Mouse (Mus musculus): ENCODE measurements around the gene Pabpc4. TPM values are rescaled to one million over a fixed set of nuclear protein-coding genes. Genes with fewer than 3 reads are reported as not detected.
A peak's percentile ranks its signal among the peaks of the same experiment; 100 is the strongest.
"Not testable (repeated sequence)": the region's sequence is repeated elsewhere in the genome, so short reads cannot be mapped to it uniquely, and the experiment has no call there.

The Pabpc4 gene
- polyA plus RNA-seq, 1 experiment from 2014 or later, result 30.2 TPM

DNA sequence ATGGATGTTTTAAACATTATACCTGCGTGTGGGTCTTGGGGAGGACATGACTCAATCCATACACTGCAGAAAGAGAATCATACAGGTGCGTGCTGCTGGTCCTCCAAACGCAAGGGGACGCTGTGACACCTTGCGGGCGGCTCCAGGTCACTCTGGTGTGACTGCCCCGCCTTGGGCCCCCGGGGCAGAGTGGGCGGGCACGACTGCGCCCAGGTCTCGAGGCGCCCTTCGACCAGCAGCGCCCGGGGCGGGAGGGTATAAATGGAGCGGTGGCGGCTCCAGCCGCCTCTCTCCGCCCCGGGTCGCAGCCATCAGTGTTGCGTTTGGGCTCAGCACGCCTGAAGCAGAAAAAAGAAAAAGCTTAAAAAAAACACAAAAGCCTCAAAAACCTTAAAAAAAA lies 20.3 kb downstream of the Pabpc4 start:
- Histone ChIP-seq H3K4me2 (ENCODE audit: low read depth, low read length) (peak overlapping the region; percentile 90), H3K27me3 (ENCODE audit: control insufficient read depth, insufficient read depth, low read length) (no peaks in the 10 kb centered on the region), H3K36me3 (ENCODE audit: control insufficient read depth, insufficient read depth, low read length) (peaks cover under 1% of the 10 kb centered on the region; the same call in 1 of the 2 replicates), H3K27ac (ENCODE audit: low read depth, low read length) (no peak overlapping the region), H3K4me3 (ENCODE audit: low read depth, low read length) (peak overlapping the region; percentile 56), H3K4me1 (ENCODE audit: control insufficient read depth, insufficient read depth, low read length) (peaks cover 25% of the 10 kb centered on the region), H3K9ac (replicated peaks; ENCODE audit: low read depth, low read length) (peak overlapping the region; percentile 54), H3K9me3 (ENCODE audit: control insufficient read depth, low read length) (no peaks in the 10 kb centered on the region)
- under 1% methylated on average over 25 of the region's 25 CpGs for WGBS
- peak; percentile 94 for ATAC-seq (ENCODE audit: low read depth)

DNA sequence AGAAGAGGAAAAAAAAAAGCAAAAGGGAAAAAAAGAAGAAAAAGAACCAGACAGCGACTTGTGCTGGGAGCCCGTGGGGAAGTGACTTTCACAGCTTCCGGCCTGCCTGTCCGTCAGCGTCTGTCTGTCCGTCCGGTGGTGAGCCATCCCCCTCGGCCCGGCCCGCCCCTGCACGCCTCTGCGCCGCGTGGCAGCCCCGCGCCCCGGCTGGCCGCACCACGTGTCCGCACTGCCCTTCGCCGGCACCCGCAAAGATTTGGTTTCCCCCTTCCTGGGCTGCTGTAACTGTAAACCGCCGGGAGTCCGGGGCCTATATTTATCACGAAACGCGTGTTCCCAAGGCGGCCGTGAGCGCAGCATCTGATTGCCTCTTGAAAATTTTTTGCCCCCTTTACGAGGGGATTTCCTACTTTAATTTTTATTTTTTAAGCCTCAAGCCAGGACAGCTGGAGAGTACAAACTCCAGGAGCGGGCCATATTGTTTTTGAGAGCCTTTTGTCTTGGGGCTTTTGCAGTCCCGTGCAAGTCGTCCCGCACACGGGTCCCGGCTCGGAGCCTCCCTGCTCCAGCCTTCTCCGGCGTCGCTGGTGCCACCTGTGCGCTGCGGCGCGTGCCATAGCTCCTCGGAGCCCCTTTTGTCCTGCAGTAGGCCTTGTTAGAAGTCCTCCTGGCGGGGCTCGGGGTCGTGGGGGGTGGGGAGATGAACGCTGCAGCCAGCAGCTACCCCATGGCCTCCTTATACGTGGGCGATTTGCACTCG lies 20.9 kb downstream of the Pabpc4 start:
- Histone ChIP-seq H3K4me2 (ENCODE audit: low read depth, low read length) (peak overlapping the region; percentile 90), H3K9ac (replicated peaks; ENCODE audit: low read depth, low read length) (peak overlapping the region; percentile 54), H3K4me1 (ENCODE audit: control insufficient read depth, insufficient read depth, low read length) (peaks cover 25% of the 10 kb centered on the region), H3K4me3 (ENCODE audit: low read depth, low read length) (peak overlapping the region; percentile 56)
- under 1% methylated on average over 39 of the region's 55 CpGs for WGBS
- not testable (repeated sequence) for H3K36me3 ChIP-seq (ENCODE audit: control insufficient read depth, insufficient read depth, low read length); H3K27me3 ChIP-seq (ENCODE audit: control insufficient read depth, insufficient read depth, low read length); H3K27ac ChIP-seq (ENCODE audit: low read depth, low read length); H3K9me3 ChIP-seq (ENCODE audit: control insufficient read depth, low read length)
- peak; percentile 68 for ATAC-seq (ENCODE audit: low read depth)

DNA sequence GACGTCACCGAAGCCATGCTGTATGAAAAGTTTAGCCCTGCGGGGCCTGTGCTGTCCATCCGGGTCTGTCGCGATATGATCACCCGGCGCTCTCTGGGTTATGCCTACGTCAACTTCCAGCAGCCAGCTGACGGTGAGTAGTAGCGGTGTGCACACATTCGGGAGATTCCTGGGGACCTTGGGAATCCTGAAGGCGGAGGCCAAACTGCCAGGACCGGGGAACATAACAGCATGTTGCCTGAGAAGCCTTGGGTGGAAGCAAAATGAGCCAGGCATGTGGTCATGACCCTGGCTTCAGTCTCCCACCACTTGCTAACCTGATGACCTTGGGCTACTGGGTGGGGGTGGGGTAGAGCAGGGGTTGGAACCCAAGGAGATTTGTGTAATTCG lies 21.5 kb downstream of the Pabpc4 start:
- H3K27ac ChIP-seq (ENCODE audit: low read depth, low read length); H3K9me3 ChIP-seq (ENCODE audit: control insufficient read depth, low read length); H3K36me3 ChIP-seq (ENCODE audit: control insufficient read depth, insufficient read depth, low read length); H3K27me3 ChIP-seq (ENCODE audit: control insufficient read depth, insufficient read depth, low read length): not testable (repeated sequence)
- Histone ChIP-seq H3K9ac (replicated peaks; ENCODE audit: low read depth, low read length) (peak overlapping the region; percentile 47), H3K4me2 (ENCODE audit: low read depth, low read length) (peak overlapping the region; percentile 90), H3K4me3 (ENCODE audit: low read depth, low read length) (peak overlapping the region; percentile 56), H3K4me1 (ENCODE audit: control insufficient read depth, insufficient read depth, low read length) (peaks cover 25% of the 10 kb centered on the region)
- under 1% methylated on average over 12 of the region's 15 CpGs for whole genome bisulfite sequencing
- peak; percentile 22 for ATAC-seq (ENCODE audit: low read depth)

DNA sequence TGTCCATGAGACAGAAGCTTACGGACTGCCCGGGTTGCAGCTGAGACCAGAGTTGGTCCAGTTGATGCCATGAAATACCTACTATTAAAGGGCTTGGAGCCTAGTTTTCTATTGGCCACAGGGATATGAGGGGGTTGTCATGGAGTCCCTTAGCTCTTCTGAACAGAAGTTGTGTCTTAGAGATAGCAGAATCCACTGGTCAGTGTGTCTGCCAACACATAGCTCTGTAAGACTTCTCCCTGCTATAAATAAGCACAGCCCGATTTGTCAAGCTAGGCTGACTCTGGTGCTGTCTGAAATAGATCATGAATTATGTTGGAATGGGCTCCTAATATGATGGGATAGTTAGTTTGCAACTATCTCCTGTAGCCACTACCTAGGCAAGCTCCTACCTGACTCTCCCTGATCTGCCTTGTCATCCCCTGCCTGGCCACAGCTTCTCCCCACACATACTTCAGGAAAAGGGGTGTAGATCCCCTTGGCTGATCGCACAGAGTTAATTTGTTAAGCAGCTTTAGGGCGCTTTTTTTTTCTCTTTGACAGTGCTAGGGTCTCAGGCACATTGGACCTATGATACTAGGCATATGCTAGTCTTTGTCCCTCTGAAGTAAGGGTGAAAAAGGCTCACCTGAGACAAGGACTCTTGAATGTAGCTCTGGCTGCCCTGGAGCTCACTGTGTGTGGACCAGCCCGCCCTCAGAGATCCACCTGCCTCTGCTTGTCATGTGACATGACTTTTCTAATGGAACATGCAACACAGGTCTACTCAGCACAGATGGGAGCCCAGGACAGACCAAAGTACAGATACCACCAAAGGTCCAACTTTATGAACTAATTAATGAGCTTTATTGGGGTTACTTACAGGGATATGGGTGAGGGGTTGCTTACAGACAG lies 22.8 kb downstream of the Pabpc4 start:
- Histone ChIP-seq H3K4me1 (ENCODE audit: control insufficient read depth, insufficient read depth, low read length) (peaks cover 25% of the 10 kb centered on the region), H3K4me3 (ENCODE audit: low read depth, low read length) (no peak overlapping the region; the same call in 1 of the 2 replicates), H3K4me2 (ENCODE audit: low read depth, low read length) (peak overlapping the region; percentile 90), H3K9ac (replicated peaks; ENCODE audit: low read depth, low read length) (0 out of 2 replicates have a peak overlapping the region, but pooled peaks have one; percentile 47), H3K27ac (ENCODE audit: low read depth, low read length) (no peak overlapping the region), H3K9me3 (ENCODE audit: control insufficient read depth, low read length) (no peaks in the 10 kb centered on the region), H3K27me3 (ENCODE audit: control insufficient read depth, insufficient read depth, low read length) (no peaks in the 10 kb centered on the region), H3K36me3 (ENCODE audit: control insufficient read depth, insufficient read depth, low read length) (peaks cover 14% of the 10 kb centered on the region)
- 86% methylated on average over 6 of the region's 6 CpGs for WGBS
- no peak for ATAC-seq (ENCODE audit: low read depth)

DNA sequence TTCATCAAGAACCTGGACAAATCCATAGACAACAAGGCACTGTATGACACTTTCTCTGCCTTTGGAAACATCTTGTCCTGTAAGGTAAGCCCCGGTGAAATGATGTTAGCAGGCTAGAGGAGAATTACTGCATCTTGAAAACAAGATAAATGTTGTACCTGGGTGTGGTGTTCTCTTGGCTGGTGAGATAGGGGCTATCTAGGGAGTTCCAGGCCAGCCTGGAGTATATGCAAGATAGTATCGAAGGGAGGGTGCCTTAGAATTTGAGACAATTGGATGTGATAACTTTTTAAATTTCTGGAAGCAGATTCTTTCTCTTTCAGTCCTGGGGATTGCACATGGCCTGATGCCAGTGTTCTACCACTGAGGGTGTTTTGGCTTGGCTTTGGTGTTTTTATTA lies 24.6 kb downstream of the Pabpc4 start:
- Histone ChIP-seq H3K27me3 (ENCODE audit: control insufficient read depth, insufficient read depth, low read length) (no peaks in the 10 kb centered on the region), H3K36me3 (ENCODE audit: control insufficient read depth, insufficient read depth, low read length) (peaks cover 26% of the 10 kb centered on the region), H3K4me1 (ENCODE audit: control insufficient read depth, insufficient read depth, low read length) (peaks cover 25% of the 10 kb centered on the region), H3K4me2 (ENCODE audit: low read depth, low read length) (no peak overlapping the region), H3K9ac (replicated peaks; ENCODE audit: low read depth, low read length) (no peak overlapping the region), H3K4me3 (ENCODE audit: low read depth, low read length) (no peak overlapping the region), H3K27ac (ENCODE audit: low read depth, low read length) (no peak overlapping the region), H3K9me3 (ENCODE audit: control insufficient read depth, low read length) (no peaks in the 10 kb centered on the region)
- WGBS, result 95% methylated on average over 2 of the region's 2 CpGs
- ATAC-seq (ENCODE audit: low read depth), result no peak

DNA sequence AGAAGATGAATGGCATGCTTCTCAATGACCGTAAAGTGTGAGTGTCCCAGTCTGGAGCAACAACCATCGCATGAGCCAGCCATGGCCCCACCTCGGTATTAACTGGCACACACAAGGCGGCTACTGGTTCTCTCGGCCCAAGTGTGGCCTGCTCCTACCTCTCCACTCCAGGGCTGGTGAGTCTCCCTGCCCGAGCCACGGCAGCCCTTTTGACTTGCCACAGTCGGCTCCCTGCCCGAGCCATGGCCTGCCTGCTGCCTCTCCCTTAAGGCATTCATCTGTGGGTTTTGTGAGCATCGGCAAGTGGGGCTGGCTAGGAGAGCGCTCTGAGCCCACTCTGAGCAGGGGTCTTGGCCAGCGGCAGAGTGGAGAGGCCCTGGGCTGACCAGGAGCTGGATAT lies 26.9 kb downstream of the Pabpc4 start:
- WGBS, result 90% methylated on average over 12 of the region's 12 CpGs
- Histone ChIP-seq H3K27ac (ENCODE audit: low read depth, low read length) (no peak overlapping the region), H3K4me1 (ENCODE audit: control insufficient read depth, insufficient read depth, low read length) (peaks cover 22% of the 10 kb centered on the region), H3K27me3 (ENCODE audit: control insufficient read depth, insufficient read depth, low read length) (no peaks in the 10 kb centered on the region), H3K9ac (replicated peaks; ENCODE audit: low read depth, low read length) (no peak overlapping the region), H3K9me3 (ENCODE audit: control insufficient read depth, low read length) (no peaks in the 10 kb centered on the region), H3K4me3 (ENCODE audit: low read depth, low read length) (no peak overlapping the region), H3K4me2 (ENCODE audit: low read depth, low read length) (no peak overlapping the region), H3K36me3 (ENCODE audit: control insufficient read depth, insufficient read depth, low read length) (peaks cover 42% of the 10 kb centered on the region)
- ATAC-seq (ENCODE audit: low read depth), result no peak

DNA sequence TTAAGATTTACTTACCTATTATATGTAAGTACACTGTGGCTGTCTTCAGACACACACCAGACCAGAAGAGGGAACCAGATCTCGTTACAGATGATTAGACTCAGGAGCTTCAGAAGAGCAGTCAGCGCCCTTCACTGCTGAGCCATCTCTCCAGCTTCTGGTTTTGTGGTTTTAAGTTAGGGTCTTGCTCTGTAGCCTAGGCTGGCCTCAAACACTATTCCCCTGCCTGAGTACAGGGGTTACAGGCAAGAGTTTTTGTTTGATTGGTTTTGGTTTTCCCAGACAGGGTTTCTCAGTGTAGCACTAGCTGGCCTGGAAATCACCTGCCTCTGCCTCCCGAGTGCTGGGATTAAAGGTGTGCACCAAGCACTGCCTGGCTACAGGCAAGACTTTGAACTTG lies 30.2 kb downstream of the Pabpc4 start:
- Histone ChIP-seq H3K4me2 (ENCODE audit: low read depth, low read length) (no peak overlapping the region), H3K27me3 (ENCODE audit: control insufficient read depth, insufficient read depth, low read length) (no peaks in the 10 kb centered on the region), H3K27ac (ENCODE audit: low read depth, low read length) (no peak overlapping the region), H3K9ac (replicated peaks; ENCODE audit: low read depth, low read length) (no peak overlapping the region), H3K9me3 (ENCODE audit: control insufficient read depth, low read length) (no peaks in the 10 kb centered on the region), H3K4me3 (ENCODE audit: low read depth, low read length) (no peak overlapping the region), H3K4me1 (ENCODE audit: control insufficient read depth, insufficient read depth, low read length) (no peaks in the 10 kb centered on the region), H3K36me3 (ENCODE audit: control insufficient read depth, insufficient read depth, low read length) (peaks cover 50% of the 10 kb centered on the region)
- no peak for ATAC-seq (ENCODE audit: low read depth)
- 96% methylated on average over 3 of the region's 3 CpGs for WGBS

DNA sequence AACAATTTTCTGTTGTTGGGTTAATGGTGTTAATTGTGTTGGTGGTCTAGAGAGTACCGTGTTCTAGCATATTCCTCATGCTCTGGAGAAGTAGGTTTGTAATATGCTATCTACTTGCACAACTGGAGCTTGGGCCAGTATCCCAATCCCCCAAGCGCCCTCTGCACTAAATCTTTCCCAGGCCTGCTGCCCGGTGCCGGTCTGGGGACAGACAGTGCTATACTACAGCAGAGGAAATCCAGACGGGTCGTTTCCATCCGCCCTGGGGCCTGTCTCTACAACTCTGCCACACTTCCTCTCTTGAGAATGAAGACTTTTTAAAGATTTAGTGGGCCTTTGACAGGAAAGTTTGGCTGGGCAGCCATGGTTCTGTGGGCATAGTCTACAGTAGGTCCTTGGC lies 30.8 kb downstream of the Pabpc4 start:
- ATAC-seq (ENCODE audit: low read depth), result no peak
- 92% methylated on average over 7 of the region's 7 CpGs for WGBS
- Histone ChIP-seq H3K4me3 (ENCODE audit: low read depth, low read length) (no peak overlapping the region), H3K27me3 (ENCODE audit: control insufficient read depth, insufficient read depth, low read length) (no peaks in the 10 kb centered on the region), H3K4me1 (ENCODE audit: control insufficient read depth, insufficient read depth, low read length) (no peaks in the 10 kb centered on the region), H3K4me2 (ENCODE audit: low read depth, low read length) (no peak overlapping the region), H3K9ac (replicated peaks; ENCODE audit: low read depth, low read length) (no peak overlapping the region), H3K27ac (ENCODE audit: low read depth, low read length) (no peak overlapping the region), H3K36me3 (ENCODE audit: control insufficient read depth, insufficient read depth, low read length) (peaks cover 51% of the 10 kb centered on the region), H3K9me3 (ENCODE audit: control insufficient read depth, low read length) (no peaks in the 10 kb centered on the region)
